Mouse (Mus musculus): ENCODE data around the gene Atraid.
"Not testable (repeated sequence)": the region's sequence is repeated elsewhere in the genome, so short reads cannot be mapped to it uniquely, and the experiment has no call there.

Atraid gene

GRCm38 (mm10) chr5:31047848-31048762 is at the start of gene Atraid:
Gene Atraid (plus strand): TSS chr5:31048312.
- peak; percentile 98 for DNase-seq (ENCODE audit: low read depth, low spot score)

GRCm38 (mm10) chr5:30999324-30999723 is 48.8 kb upstream of the Atraid start:
- DNase-seq (ENCODE audit: low read depth, low spot score): no peak

- no peak for DNase-seq (ENCODE audit: low read depth, low spot score)
Measured at GRCm38 (mm10) chr5:31000122-31000521, 48.0 kb upstream of the Atraid start.

- DNase-seq (ENCODE audit: low read depth, low spot score): no peak
Measured at GRCm38 (mm10) chr5:31000993-31001392, 47.1 kb upstream of the Atraid start.

- DNase-seq (ENCODE audit: low read depth, low spot score): no peak
Measured at GRCm38 (mm10) chr5:31001560-31001959, 46.6 kb upstream of the Atraid start.

- DNase-seq (ENCODE audit: low read depth, low spot score): peak; percentile 86
Measured at GRCm38 (mm10) chr5:31004184-31004583, 43.9 kb upstream of the Atraid start.

GRCm38 (mm10) chr5:31012737-31013136 is 35.4 kb upstream of the Atraid start:
- DNase-seq (ENCODE audit: low read depth, low spot score): no peak

GRCm38 (mm10) chr5:31015913-31016312 is 32.2 kb upstream of the Atraid start:
- no peak for DNase-seq (ENCODE audit: low read depth, low spot score)

- DNase-seq (ENCODE audit: low read depth, low spot score): not testable (repeated sequence)
Measured at GRCm38 (mm10) chr5:31021790-31022189, 26.3 kb upstream of the Atraid start.

- DNase-seq (ENCODE audit: low read depth, low spot score): no peak
Measured at GRCm38 (mm10) chr5:31022690-31023089, 25.4 kb upstream of the Atraid start.

- DNase-seq (ENCODE audit: low read depth, low spot score): no peak
Measured at GRCm38 (mm10) chr5:31023254-31023653, 24.9 kb upstream of the Atraid start.

- no peak for DNase-seq (ENCODE audit: low read depth, low spot score)
Measured at GRCm38 (mm10) chr5:31024641-31025040, 23.5 kb upstream of the Atraid start.

GRCm38 (mm10) chr5:31030926-31031325 is 17.2 kb upstream of the Atraid start:
- no peak for DNase-seq (ENCODE audit: low read depth, low spot score)

- DNase-seq (ENCODE audit: low read depth, low spot score): no peak
Measured at GRCm38 (mm10) chr5:31031508-31031907, 16.6 kb upstream of the Atraid start.

- no peak for DNase-seq (ENCODE audit: low read depth, low spot score)
Measured at GRCm38 (mm10) chr5:31034669-31035068, 13.4 kb upstream of the Atraid start.

- DNase-seq (ENCODE audit: low read depth, low spot score): not testable (repeated sequence)
Measured at GRCm38 (mm10) chr5:31036556-31036955, 11.6 kb upstream of the Atraid start.

GRCm38 (mm10) chr5:31038171-31038845 is 9.8 kb upstream of the Atraid start:
- DNase-seq (ENCODE audit: low read depth, low spot score): no peak

- DNase-seq (ENCODE audit: low read depth, low spot score): no peak
Measured at GRCm38 (mm10) chr5:31046416-31046815, 1.7 kb upstream of the Atraid start.

GRCm38 (mm10) chr5:31047074-31047473 is 1.0 kb upstream of the Atraid start:
- DNase-seq (ENCODE audit: low read depth, low spot score): no peak

- peak; percentile 65 for DNase-seq (ENCODE audit: low read depth, low spot score)
Measured at GRCm38 (mm10) chr5:31048763-31049641, 890 bp downstream of the Atraid start, which contains the start of gene Slc5a6. Gene Slc5a6 (minus strand): TSS chr5:31048924.

GRCm38 (mm10) chr5:31050427-31050826 is 2.3 kb downstream of the Atraid start:
- no peak for DNase-seq (ENCODE audit: low read depth, low spot score)

GRCm38 (mm10) chr5:31053728-31054127 is 5.6 kb downstream of the Atraid start:
- not testable (repeated sequence) for DNase-seq (ENCODE audit: low read depth, low spot score)
